Mouse (Mus musculus) spleen, adult 2 months (tissue): ENCODE measurements around the gene Ctnnbip1. TPM values are rescaled to one million over a fixed set of nuclear protein-coding genes. Genes with fewer than 3 reads are reported as not detected.

ENCODE experiments used
- DNase-seq, 2 experiments: peaks; one replicate each; pipeline versions ENCODE4 v3.0.0 to v3.0.0-alpha.2; 2012 to 2021; ENCODE audit warnings: low spot score in 2 of 2, low read depth in 1 of 2
- H3K27ac ChIP-seq: fragments of 200-500 bp; 2 replicates; pipeline ENCODE4 v1.5.1; 2012; ENCODE audit warnings: low read length, inconsistent platforms; ENCODE audit not compliant: insufficient read depth
- H3K27me3 ChIP-seq: fragments of 200-500 bp; 2 replicates; pipeline ENCODE4 v1.6.1; 2012; ENCODE audit warnings: mild to moderate bottlenecking, moderate library complexity, low read length, inconsistent platforms; ENCODE audit not compliant: control insufficient read depth, insufficient read depth
- H3K36me3 ChIP-seq: fragments of 200-500 bp; 2 replicates; pipeline ENCODE4 v1.6.1; 2012; ENCODE audit warnings: mild to moderate bottlenecking, low read length, inconsistent platforms; ENCODE audit not compliant: control insufficient read depth, insufficient read depth
- H3K4me1 ChIP-seq: fragments of 200-500 bp; 2 replicates; pipeline ENCODE4 v1.6.1; 2011; ENCODE audit warnings: inconsistent platforms; ENCODE audit not compliant: control insufficient read depth, insufficient read depth, insufficient read length
- H3K4me3 ChIP-seq: fragments of 200-500 bp; 2 replicates; pipeline ENCODE4 v1.5.1; 2011; ENCODE audit warnings: mild to moderate bottlenecking, inconsistent platforms; ENCODE audit not compliant: insufficient read depth, insufficient read length; ENCODE audit errors: extremely low read depth
- CTCF ChIP-seq: fragments of 200-500 bp; IDR thresholded peaks from 2 replicates; pipeline ENCODE4 v1.5.1; 2011; ENCODE audit warnings: mild to moderate bottlenecking, inconsistent platforms; ENCODE audit not compliant: insufficient read depth, insufficient read length, insufficient replicate concordance; ENCODE audit errors: extremely low read depth
- POLR2A ChIP-seq: fragments of 200-500 bp; IDR thresholded peaks from 2 replicates; pipeline ENCODE4 v1.6.1; 2011; ENCODE audit warnings: low read depth, low read length, inconsistent platforms
- WGBS: fragments of 180-500 bp; shearing (Covaris S2); methylation state at CpG from one replicate; pipeline ENCODE4 v1.1.7; 2018; 5-methylcytosine and 5-hydroxymethylcytosine counted together
- polyA plus RNA-seq: library from polyadenylated mRNA; depleted of rRNA; stranded (reverse); fragments of >200 nt; gene quantifications from 2 replicates; pipeline ENCODE4 v1.2.3, GENCODE M21; 2012

The Ctnnbip1 gene
- polyA plus RNA-seq, 1 experiment, result 5.3 TPM

DNA sequence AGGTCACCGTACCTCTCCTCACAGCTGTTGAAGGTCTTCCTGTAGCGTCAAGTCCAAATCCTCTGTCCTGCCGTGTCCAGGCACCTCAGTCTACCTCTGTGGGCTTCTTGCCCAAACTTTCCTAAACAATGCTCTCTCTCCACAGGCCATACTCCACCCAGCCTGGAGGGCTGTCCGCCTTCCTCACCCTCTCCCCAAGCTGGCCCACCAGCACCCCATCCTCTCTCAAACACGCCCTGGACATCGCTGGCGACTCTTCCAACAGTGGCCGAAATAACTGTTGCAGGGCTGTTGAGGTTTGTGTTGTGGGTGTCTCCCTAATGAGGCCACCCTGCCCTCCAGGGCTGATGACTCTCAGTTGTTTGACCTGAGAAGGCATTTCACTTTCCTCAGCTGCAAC, 67.2 kb downstream of the Ctnnbip1 start:
- no peak overlapping the region for H3K4me3 ChIP-seq
- no peak for DNase-seq
- H3K4me1 ChIP-seq, result peaks cover 11% of the 10 kb centered on the region
- WGBS, result 82% methylated on average over 8 of the region's 8 CpGs
- TF ChIP-seq POLR2A (no peak), CTCF (no peak)
- H3K27me3 ChIP-seq, result peaks cover 20% of the 10 kb centered on the region
- H3K27ac ChIP-seq, result no peak overlapping the region
- no peaks in the 10 kb centered on the region for H3K36me3 ChIP-seq

DNA sequence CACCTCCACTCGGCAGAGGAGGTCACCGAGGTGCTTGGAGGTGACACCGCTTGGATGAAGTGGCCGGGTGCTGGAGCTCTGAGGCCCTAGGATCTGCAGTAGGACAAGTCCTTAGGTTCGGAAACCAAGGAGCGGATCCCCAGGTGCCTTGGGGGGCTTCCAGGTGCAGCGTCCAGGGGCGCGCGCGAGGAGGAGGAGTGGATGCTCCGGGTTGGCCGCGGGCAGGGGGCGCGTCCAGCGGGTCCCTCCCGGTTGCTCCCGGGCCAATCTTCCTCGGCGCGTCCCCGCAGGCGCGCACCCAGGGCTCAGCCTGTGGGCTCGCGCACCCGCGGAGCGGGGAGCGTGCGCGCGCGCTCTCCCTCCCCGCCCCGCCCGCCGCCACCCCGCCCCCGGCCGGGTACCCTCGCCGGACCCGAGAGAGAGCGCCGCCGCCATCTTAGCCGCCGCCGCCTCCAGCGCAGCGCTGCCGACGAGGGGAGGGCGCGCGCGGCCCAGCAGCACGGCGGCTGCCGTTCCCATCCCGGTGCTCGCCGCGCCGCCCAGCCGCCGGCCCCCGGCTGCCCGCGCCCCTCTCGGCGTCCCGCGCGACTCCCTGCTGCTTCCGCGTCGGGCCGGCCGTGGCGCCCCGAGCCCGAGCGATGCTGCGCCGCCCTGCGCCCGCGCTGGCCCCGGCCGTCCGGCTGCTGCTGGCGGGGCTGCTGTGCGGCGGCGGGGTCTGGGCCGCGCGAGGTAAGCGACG, 68.2 kb downstream of the Ctnnbip1 start, which contains the start of gene Clstn1:
Gene Clstn1, plus strand, starts transcription at position 425 of the 739 bp plus-strand sequence.
- H3K36me3 ChIP-seq, result no peaks in the 10 kb centered on the region
- 5% methylated on average over 88 of the region's 103 CpGs for WGBS
- H3K27ac ChIP-seq, result no peak within 1 kb of the TSS
- H3K4me1 ChIP-seq, result peaks cover 11% of the 10 kb centered on the region
- peak within 1 kb of the TSS; percentile 63 for H3K4me3 ChIP-seq
- H3K27me3 ChIP-seq, result peaks cover 20% of the 10 kb centered on the region
- DNase-seq, result no peak
- TF ChIP-seq CTCF, result no peak

DNA sequence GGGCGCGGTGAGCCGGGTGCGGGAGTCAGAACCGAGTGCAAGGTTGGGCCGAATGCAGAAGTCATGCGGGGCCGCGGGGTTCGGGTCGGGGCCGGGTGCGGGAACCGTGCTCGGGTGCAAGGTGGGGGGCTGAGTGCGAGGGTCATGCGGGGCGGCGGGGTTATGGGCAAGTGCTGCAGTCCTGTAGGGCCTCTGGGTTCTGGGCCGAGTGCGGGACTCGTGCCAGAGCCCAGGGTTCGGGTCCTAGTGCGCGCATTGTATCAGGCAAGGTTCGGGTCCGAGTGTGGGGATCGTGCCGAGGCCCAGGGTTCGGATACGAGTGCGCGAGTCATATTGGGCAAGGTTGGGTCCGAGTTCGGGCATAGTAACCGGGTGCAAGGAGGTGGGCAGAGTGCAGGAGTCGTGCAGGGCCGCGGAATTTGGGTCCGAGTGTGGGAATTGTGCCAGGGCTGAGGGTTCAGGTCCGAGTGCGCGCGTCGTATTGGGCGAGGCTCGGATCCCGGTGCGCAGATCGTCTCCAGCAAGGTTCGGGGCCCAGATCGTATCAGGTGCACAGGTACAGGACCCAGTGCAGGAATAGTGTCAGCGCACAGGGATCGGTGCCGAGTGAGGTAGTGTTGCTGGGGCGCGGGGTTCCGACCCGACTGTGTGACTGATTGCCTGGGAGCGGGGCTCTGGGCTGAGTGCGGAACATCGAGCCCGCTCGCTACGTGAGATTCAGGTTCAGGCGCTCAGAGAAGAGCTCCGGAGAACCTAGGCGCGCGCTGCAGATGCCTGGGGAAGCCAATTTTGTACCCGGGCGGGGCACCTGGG, 69.0 kb downstream of the Ctnnbip1 start:
- no peak for DNase-seq
- Histone ChIP-seq H3K36me3 (no peaks in the 10 kb centered on the region), H3K4me3 (peak overlapping the region; percentile 63), H3K4me1 (peaks cover 11% of the 10 kb centered on the region), H3K27ac (no peak overlapping the region), H3K27me3 (peaks cover 20% of the 10 kb centered on the region)
- no peak for TF ChIP-seq CTCF
- TF ChIP-seq POLR2A, result no peak
- WGBS, result 3% methylated on average over 72 of the region's 72 CpGs

DNA sequence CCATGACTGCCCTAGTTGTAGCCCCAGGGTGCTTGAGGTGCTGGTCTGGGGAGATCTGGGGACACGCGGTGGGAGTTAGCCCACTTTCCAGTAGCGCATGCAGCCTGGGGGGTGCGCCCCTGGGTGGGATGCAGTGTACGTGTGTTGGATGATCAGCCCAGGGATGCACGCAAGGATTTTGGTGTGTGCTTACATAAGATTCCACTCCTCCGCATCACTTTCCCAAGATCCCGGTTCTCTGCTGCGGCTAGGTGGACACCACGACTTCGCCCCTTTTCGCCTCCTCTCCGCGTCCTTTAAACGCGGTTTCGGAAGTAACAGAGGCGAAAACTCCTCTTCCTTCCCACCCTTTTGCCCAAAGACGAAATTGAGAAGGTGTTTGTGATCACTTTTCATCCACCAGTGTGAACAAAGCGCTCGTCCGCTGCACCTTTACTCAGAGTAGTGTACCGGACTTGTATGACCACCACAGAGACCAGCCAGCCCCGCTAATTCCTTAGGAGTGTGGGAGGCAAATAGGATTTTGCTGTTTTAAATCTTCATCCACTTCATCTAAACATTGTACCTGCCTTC, 69.6 kb downstream of the Ctnnbip1 start:
- Histone ChIP-seq H3K27ac (no peak overlapping the region), H3K27me3 (peaks cover 20% of the 10 kb centered on the region), H3K4me3 (no peak overlapping the region), H3K4me1 (peaks cover 11% of the 10 kb centered on the region), H3K36me3 (no peaks in the 10 kb centered on the region)
- DNase-seq, result no peak
- 31% methylated on average over 24 of the region's 24 CpGs for WGBS
- TF ChIP-seq POLR2A, result no peak
- TF ChIP-seq CTCF, result no peak

- WGBS, result 54% methylated on average over 1 of the region's 1 CpGs
Observed at GRCm38 (mm10) chr4:149590200-149590599, 72.2 kb downstream of the Ctnnbip1 start.

GRCm38 (mm10) chr4:149591486-149591885, 73.5 kb downstream of the Ctnnbip1 start:
- no peak overlapping the region for H3K4me3 ChIP-seq
- H3K27me3 ChIP-seq, result peaks cover 11% of the 10 kb centered on the region
- peaks cover 8% of the 10 kb centered on the region for H3K4me1 ChIP-seq
- 88% methylated on average over 2 of the region's 2 CpGs for WGBS
- DNase-seq, result no peak
- no peaks in the 10 kb centered on the region for H3K36me3 ChIP-seq
- H3K27ac ChIP-seq, result no peak overlapping the region
- no peak for TF ChIP-seq CTCF
- no peak for TF ChIP-seq POLR2A

More at GRCm38 (mm10) chr4:149590200-149590599, 72.2 kb downstream of the Ctnnbip1 start:
- Histone ChIP-seq H3K27me3 (peaks cover 20% of the 10 kb centered on the region), H3K36me3 (no peaks in the 10 kb centered on the region), H3K4me3 (no peak overlapping the region), H3K4me1 (peaks cover 11% of the 10 kb centered on the region), H3K27ac (no peak overlapping the region)
- DNase-seq, result no peak
- no peak for TF ChIP-seq POLR2A
